8 mouse cellular contexts compared by ENCODE assay signal in the genomic region with DNA sequence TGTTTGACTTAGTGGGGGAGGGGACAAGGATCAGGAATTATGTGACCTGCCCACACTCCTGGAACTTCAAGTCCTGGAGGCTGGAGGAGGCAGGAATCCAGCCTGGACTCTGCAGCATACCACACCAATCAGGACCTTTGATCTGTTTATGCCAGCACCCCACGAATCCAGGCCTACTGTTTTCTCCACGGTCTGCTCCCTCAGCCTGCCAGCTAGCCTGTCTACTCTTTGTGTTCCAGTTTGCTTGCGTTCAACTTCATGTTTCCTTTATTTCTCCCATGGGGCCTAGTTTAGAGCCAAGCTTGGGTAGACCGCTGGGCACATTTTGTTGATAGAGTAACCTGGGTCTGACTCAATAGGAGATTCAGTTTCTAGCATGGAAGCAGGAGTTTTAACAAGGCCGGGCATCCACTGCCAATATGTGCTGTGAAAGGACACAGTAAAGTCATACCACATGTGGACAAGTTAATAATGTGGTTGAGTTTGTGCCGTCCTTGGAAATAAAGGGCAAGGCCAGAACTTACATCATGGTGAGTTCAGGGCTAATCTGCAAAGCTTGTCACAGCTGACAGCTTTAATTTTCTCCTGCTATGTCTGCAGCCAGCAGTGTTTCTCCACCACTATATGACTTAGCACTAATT. TPM values are rescaled to one million over a fixed set of nuclear protein-coding genes. Genes with fewer than 3 reads are reported as not detected.
A peak's percentile ranks its signal among the peaks of the same experiment; 100 is the strongest.
DNase-seq lines count a peak whose midpoint lies in the region; ATAC-seq and TF ChIP-seq lines count a peak whose summit lies in the region.

No protein-coding gene starts in this region.

- no peak overlapping the region for H3K4me3 ChIP-seq in bone marrow, adult 2 months (replicated peaks; ENCODE audit: control insufficient read depth, low read depth, low read length)
- H3K4me3 ChIP-seq in kidney, postnatal 0 days (replicated peaks; ENCODE audit: low read depth, low read length) = no peak overlapping the region
- H3K4me3 ChIP-seq in midbrain, embryonic 14.5 days (replicated peaks; ENCODE audit: low read depth, low read length) = no peak overlapping the region

- no peak for TF ChIP-seq POLR2A in bone marrow, adult 2 months (IDR thresholded peaks at IDR 0.05; ENCODE audit: borderline replicate concordance, control insufficient read depth, low read depth, low read length)

- H3K4me2 ChIP-seq in kidney, postnatal 0 days (ENCODE audit: low read length) = no peak overlapping the region
- H3K4me2 ChIP-seq in midbrain, embryonic 14.5 days (ENCODE audit: low read length) = no peak overlapping the region

- TF ChIP-seq CTCF in bone marrow, adult 2 months (IDR thresholded peaks at IDR 0.05; ENCODE audit: control insufficient read depth, insufficient read depth, low read length) = no peak
- TF ChIP-seq CTCF in kidney, postnatal 0 days (IDR thresholded peaks at IDR 0.05; ENCODE audit: low read depth) = no peak

- peak; percentile 79 for ATAC-seq in kidney, postnatal 0 days (replicated peaks; ENCODE audit: low FRiP score, low read depth)
- no peak for ATAC-seq in midbrain, embryonic 14.5 days (ENCODE audit: low FRiP score, low TSS enrichment)

- DNase-seq in heart, adult 11 months = peak; percentile 67
- DNase-seq in heart, postnatal 36 days = no peak
- no peak for DNase-seq in kidney, postnatal 0 days (ENCODE audit: low spot score)
- peak; percentile 23 for DNase-seq in midbrain, embryonic 14.5 days
- no peak for DNase-seq in ovary, postnatal 14 days (ENCODE audit: low spot score)
- no peak for DNase-seq in urinary bladder, postnatal 14 days (ENCODE audit: low spot score)
- DNase-seq in natural killer cell, adult 2 months (ENCODE audit: low spot score in 2 of 2) = no peak

- H3K27me3 ChIP-seq in kidney, postnatal 0 days (ENCODE audit: insufficient read depth, low read length) = no peaks in the 10 kb centered on the region
- H3K27me3 ChIP-seq in midbrain, embryonic 14.5 days (ENCODE audit: control insufficient read depth, insufficient read depth, low read length) = no peaks in the 10 kb centered on the region

- 74% methylated on average over 6 of the region's 6 CpGs for WGBS in bone marrow, adult 2 months
- 41% methylated on average over 6 of the region's 6 CpGs for WGBS in kidney, postnatal 0 days
- 40% methylated on average over 6 of the region's 6 CpGs for WGBS in midbrain, embryonic 14.5 days

- peak overlapping the region; percentile 31 for H3K27ac ChIP-seq in bone marrow, adult 2 months (ENCODE audit: control insufficient read depth, insufficient read depth, low read depth, low read length, poor library complexity)
- H3K27ac ChIP-seq in kidney, postnatal 0 days = peak overlapping the region; percentile 73
- no peak overlapping the region for H3K27ac ChIP-seq in midbrain, embryonic 14.5 days (replicated peaks; ENCODE audit: low read depth, low read length)

- intact Hi-C loops in heart, postnatal 36 days (cut with DNase I) = no loop called here

- H3K4me1 ChIP-seq in bone marrow, adult 2 months (ENCODE audit: control insufficient read depth, insufficient read depth, low read length) = no peaks in the 10 kb centered on the region; the same call in 1 of the 2 replicates
- H3K4me1 ChIP-seq in kidney, postnatal 0 days (replicated peaks; ENCODE audit: insufficient read depth, low read length) = no peaks in the 10 kb centered on the region
- no peaks in the 10 kb centered on the region for H3K4me1 ChIP-seq in midbrain, embryonic 14.5 days (ENCODE audit: control insufficient read depth, insufficient read depth, low read length)

- no peak overlapping the region for H3K9ac ChIP-seq in kidney, postnatal 0 days (ENCODE audit: low read depth, low read length)
- no peak overlapping the region for H3K9ac ChIP-seq in midbrain, embryonic 14.5 days (replicated peaks; ENCODE audit: low read length)

- no peaks in the 10 kb centered on the region for H3K9me3 ChIP-seq in kidney, postnatal 0 days (replicated peaks; ENCODE audit: low read length)
- no peaks in the 10 kb centered on the region for H3K9me3 ChIP-seq in midbrain, embryonic 14.5 days (ENCODE audit: control insufficient read depth, low read length)

- H3K36me3 ChIP-seq in kidney, postnatal 0 days (ENCODE audit: insufficient read depth, low read length) = no peaks in the 10 kb centered on the region
- H3K36me3 ChIP-seq in midbrain, embryonic 14.5 days (ENCODE audit: control insufficient read depth, insufficient read depth, low read length) = no peaks in the 10 kb centered on the region

RNA-seq across cellular contexts. Expression of gene Vcpkmt, which starts 26.5 kb away (rescaled TPM):
- 1 to 10 TPM; 2.7 to 4.9 TPM for total RNA-seq in heart, postnatal 36 days (2021)
- 1.6 and 3.0 TPM in 2 replicates for polyA plus RNA-seq in bone marrow, adult 2 months (2011; ENCODE audit: insufficient read depth, insufficient read length, low replicate concordance, missing spikeins)
- 20.8 and 21.5 TPM in 2 replicates for polyA plus RNA-seq in kidney, postnatal 0 days (2015; fragmentation: Nextera tagmentation; extraction: Ambion mirVana)
- polyA plus RNA-seq in midbrain, embryonic 14.5 days (2014; fragmentation: Nextera tagmentation; extraction: Ambion mirVana) = 19.8 and 22.1 TPM in 2 replicates

Comparison
In these comparisons a context has a peak if more than half of its experiments do, and no peak if none do; other contexts are left out.
1. DNase-seq: peak in heart, adult 11 months (single experiment) and midbrain, embryonic 14.5 days (single experiment); none in heart, postnatal 36 days (0 of 2), kidney, postnatal 0 days (single experiment), ovary, postnatal 14 days (single experiment), urinary bladder, postnatal 14 days (single experiment) and natural killer cell, adult 2 months (0 of 2).